ENCODE assay signal across 10 mouse cellular contexts in the genomic region with DNA sequence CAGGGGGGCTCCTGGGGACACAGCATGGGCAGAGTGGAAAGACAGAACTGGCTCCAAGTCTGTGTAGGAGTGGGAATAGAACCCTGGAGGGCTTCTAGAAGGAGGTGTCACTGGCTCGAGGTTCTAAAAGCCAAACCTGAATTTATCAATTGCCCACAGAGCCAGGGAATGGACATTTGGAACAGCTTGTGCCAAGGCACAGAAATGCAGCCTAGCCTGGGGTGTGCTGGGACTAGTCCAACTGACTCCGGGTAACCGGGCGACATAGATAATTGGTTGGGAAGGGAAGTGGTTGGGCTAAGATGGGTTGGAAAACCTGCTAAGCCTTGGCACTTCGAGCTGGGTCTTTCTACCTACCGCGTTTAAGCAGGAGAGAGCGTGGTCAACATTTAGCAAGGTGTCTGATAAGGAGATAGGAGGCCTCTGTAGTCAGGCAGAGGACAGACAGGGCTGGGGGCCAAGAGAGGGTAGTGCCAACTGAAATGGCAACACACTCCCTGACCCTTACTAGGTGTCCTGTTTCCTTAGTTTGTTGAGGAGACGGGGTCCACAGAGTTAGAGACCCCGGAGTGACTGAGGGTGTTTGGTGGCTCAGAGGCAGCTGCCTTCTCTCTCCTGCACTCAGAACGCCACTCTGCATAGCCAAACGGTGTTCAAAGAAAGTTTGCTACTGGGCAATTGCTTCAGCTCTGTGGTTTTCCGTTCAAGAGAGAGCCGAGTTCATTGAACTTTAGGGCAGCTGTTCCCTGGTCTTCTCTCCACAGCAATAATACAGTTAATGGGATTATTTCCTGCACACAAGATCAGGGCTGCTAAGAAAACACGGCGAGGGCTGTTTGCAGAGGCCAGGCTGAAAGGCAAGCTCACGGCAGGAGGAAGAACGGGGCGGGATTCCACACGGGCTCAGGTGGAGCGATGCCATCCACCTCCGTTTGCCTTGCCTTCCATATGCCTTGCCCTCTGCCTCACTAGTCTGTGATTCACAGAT.
A peak's percentile ranks its signal among the peaks of the same experiment; 100 is the strongest.
DNase-seq lines count a peak whose midpoint lies in the region; ATAC-seq and TF ChIP-seq lines count a peak whose summit lies in the region.
"Had no signal": no experiment of that assay in that cellular context is flagged by ENCODE, and none has a peak within 500 bp of the region (broad histone marks: within the 10 kb centered on the region; RNA-seq: fewer than 3 reads in every experiment).

No protein-coding gene starts in this region.

- peaks cover 13% of the 10 kb centered on the region; the same call in 1 of the 2 replicates for H3K4me1 ChIP-seq in hindbrain, postnatal 0 days (ENCODE audit: insufficient read depth, low read length)
- peaks cover 67% of the 10 kb centered on the region for H3K4me1 ChIP-seq in hindbrain, embryonic 10.5 days (replicated peaks)
- peaks cover 30% of the 10 kb centered on the region for H3K4me1 ChIP-seq in midbrain, embryonic 15.5 days

- ATAC-seq in hindbrain, postnatal 0 days = no peak
- peak; percentile 67 for ATAC-seq in common myeloid progenitor, adult 5-6 weeks (replicated peaks; ENCODE audit: low read depth, poor library complexity, severe bottlenecking)
- ATAC-seq in midbrain, embryonic 15.5 days (replicated peaks) = peak; percentile 57
- ATAC-seq: Patski had no signal

- no peaks in the 10 kb centered on the region for H3K36me3 ChIP-seq in hindbrain, postnatal 0 days (ENCODE audit: insufficient read depth, low read length)
- H3K36me3 ChIP-seq in hindbrain, embryonic 10.5 days = no peaks in the 10 kb centered on the region
- no peaks in the 10 kb centered on the region for H3K36me3 ChIP-seq in midbrain, embryonic 15.5 days (replicated peaks)
- H3K36me3 ChIP-seq: heart, embryonic 15.5 days had no signal

- no peak overlapping the region for H3K4me3 ChIP-seq in hindbrain, postnatal 0 days (ENCODE audit: low read length)
- no peak overlapping the region for H3K4me3 ChIP-seq in hindbrain, embryonic 10.5 days
- no peak overlapping the region for H3K4me3 ChIP-seq in midbrain, embryonic 15.5 days
- H3K4me3 ChIP-seq: heart, embryonic 15.5 days had no signal

- no peak overlapping the region for H3K27ac ChIP-seq in hindbrain, postnatal 0 days
- no peak overlapping the region for H3K27ac ChIP-seq in hindbrain, embryonic 10.5 days
- H3K27ac ChIP-seq in midbrain, embryonic 15.5 days = peak overlapping the region; percentile 40
- H3K27ac ChIP-seq: heart, embryonic 15.5 days had no signal

- WGBS in hindbrain, postnatal 0 days = 43% methylated on average over 22 of the region's 22 CpGs
- WGBS in hindbrain, embryonic 10.5 days = 57% methylated on average over 22 of the region's 22 CpGs
- WGBS in midbrain, embryonic 15.5 days = 36% methylated on average over 22 of the region's 22 CpGs

- H3K27me3 ChIP-seq in hindbrain, postnatal 0 days (ENCODE audit: insufficient read depth, low read length) = no peaks in the 10 kb centered on the region
- peaks cover 73% of the 10 kb centered on the region for H3K27me3 ChIP-seq in hindbrain, embryonic 10.5 days (ENCODE audit: insufficient read depth, poor library complexity, severe bottlenecking)
- H3K27me3 ChIP-seq in midbrain, embryonic 15.5 days (replicated peaks) = no peaks in the 10 kb centered on the region
- H3K27me3 ChIP-seq: Patski had no signal

- intact Hi-C loops in heart, postnatal 36 days (cut with DNase I) = no loop called here

- H3K9ac ChIP-seq in hindbrain, postnatal 0 days (replicated peaks; ENCODE audit: low read length) = no peak overlapping the region
- no peak overlapping the region for H3K9ac ChIP-seq in midbrain, embryonic 15.5 days
- H3K9ac ChIP-seq: heart, embryonic 15.5 days had no signal

- peak; percentile 66 for DNase-seq in hindbrain, postnatal 0 days (ENCODE audit: low spot score)
- DNase-seq in hindbrain, embryonic 10.5 days (ENCODE audit: low spot score) = no peak
- DNase-seq in kidney, adult 8-10 months = peak; percentile 64 to 65
- no peak for DNase-seq in ovary, postnatal 14 days (ENCODE audit: low spot score)
- DNase-seq in gastrocnemius, postnatal 10 days = no peak
- DNase-seq in heart, postnatal 36 days = no peak

- H3K9me3 ChIP-seq in hindbrain, postnatal 0 days (ENCODE audit: low read length) = no peaks in the 10 kb centered on the region
- peaks cover 7% of the 10 kb centered on the region; the same call in 1 of the 2 replicates for H3K9me3 ChIP-seq in hindbrain, embryonic 10.5 days
- H3K9me3 ChIP-seq in midbrain, embryonic 15.5 days = no peaks in the 10 kb centered on the region
- H3K9me3 ChIP-seq: heart, embryonic 15.5 days had no signal

- no peak for TF ChIP-seq CTCF in hindbrain, postnatal 0 days (IDR thresholded peaks at IDR 0.05; ENCODE audit: low read depth)

- no peak overlapping the region for H3K4me2 ChIP-seq in hindbrain, postnatal 0 days (ENCODE audit: low read depth, low read length)
- H3K4me2 ChIP-seq in midbrain, embryonic 15.5 days = peak overlapping the region; percentile 29; the same call in 1 of the 2 replicates
- H3K4me2 ChIP-seq: heart, embryonic 15.5 days had no signal

Comparison
In these comparisons a context has a peak if more than half of its experiments do, and no peak if none do; other contexts are left out.
1. DNase-seq: peak in hindbrain, postnatal 0 days (single experiment) and kidney, adult 8-10 months (2 of 2); none in hindbrain, embryonic 10.5 days (single experiment), ovary, postnatal 14 days (single experiment), gastrocnemius, postnatal 10 days (single experiment) and heart, postnatal 36 days (0 of 2).